In genomic region chr8:48456328-48457124, GRCm38 (mm10) we compare ENCODE assay signal across 10 mouse cellular contexts.
DNase-seq lines count a peak whose midpoint lies in the region; ATAC-seq and TF ChIP-seq lines count a peak whose summit lies in the region.
"Had no signal": no experiment of that assay in that cellular context is flagged by ENCODE, and none has a peak within 500 bp of the region (broad histone marks: within the 10 kb centered on the region; RNA-seq: fewer than 3 reads in every experiment).

No protein-coding gene starts in this region.

- DNase-seq in frontal cortex, adult 2 months (ENCODE audit: extremely low spot score in 1 of 2, low spot score in 1 of 2), result no peak
- DNase-seq in embryo, embryonic 9.5 days (ENCODE audit: extremely low spot score), result peak; percentile 34
- DNase-seq in hindbrain, embryonic 11.5 days (ENCODE audit: low spot score), result peak; percentile 36
- no peak for DNase-seq in testis, postnatal 14 days (ENCODE audit: low spot score)
- DNase-seq in adrenal gland, postnatal 4 days (ENCODE audit: low spot score in 2 of 2), result no peak
- DNase-seq in lung, postnatal 0 days (ENCODE audit: low spot score), result no peak
- DNase-seq: heart, postnatal 4 days; lung, postnatal 14 days had no signal

- H3K9me3 ChIP-seq in hindbrain, embryonic 11.5 days (ENCODE audit: control insufficient read depth, low read length), result no peaks in the 10 kb centered on the region
- H3K9me3 ChIP-seq in midbrain, embryonic 15.5 days, result no peaks in the 10 kb centered on the region
- no peaks in the 10 kb centered on the region for H3K9me3 ChIP-seq in lung, postnatal 0 days (ENCODE audit: low read length)

- peaks cover 10% of the 10 kb centered on the region for H3K4me1 ChIP-seq in hindbrain, embryonic 11.5 days (replicated peaks; ENCODE audit: control insufficient read depth, insufficient read depth, low read length)
- H3K4me1 ChIP-seq in midbrain, embryonic 15.5 days, result peaks cover 34% of the 10 kb centered on the region
- H3K4me1 ChIP-seq in lung, postnatal 0 days (ENCODE audit: insufficient read depth, low read depth, low read length), result no peaks in the 10 kb centered on the region

- H3K27me3 ChIP-seq in hindbrain, embryonic 11.5 days (ENCODE audit: control insufficient read depth, insufficient read depth, low read length), result no peaks in the 10 kb centered on the region
- no peaks in the 10 kb centered on the region for H3K27me3 ChIP-seq in midbrain, embryonic 15.5 days (replicated peaks)
- no peaks in the 10 kb centered on the region for H3K27me3 ChIP-seq in lung, postnatal 0 days (replicated peaks; ENCODE audit: insufficient read depth, low read length)

- no peaks in the 10 kb centered on the region for H3K36me3 ChIP-seq in hindbrain, embryonic 11.5 days (ENCODE audit: control insufficient read depth, insufficient read depth, low read length)
- no peaks in the 10 kb centered on the region for H3K36me3 ChIP-seq in midbrain, embryonic 15.5 days (replicated peaks)
- no peaks in the 10 kb centered on the region for H3K36me3 ChIP-seq in lung, postnatal 0 days (ENCODE audit: insufficient read depth, low read length)

- H3K9ac ChIP-seq in hindbrain, embryonic 11.5 days (ENCODE audit: low read depth, low read length), result no peak overlapping the region
- H3K9ac ChIP-seq in midbrain, embryonic 15.5 days, result no peak overlapping the region; the same call in 1 of the 2 replicates
- H3K9ac ChIP-seq in lung, postnatal 0 days (replicated peaks; ENCODE audit: low read depth), result no peak overlapping the region

- no peak overlapping the region for H3K27ac ChIP-seq in hindbrain, embryonic 11.5 days (ENCODE audit: low read depth, low read length)
- peak overlapping the region; percentile 35 for H3K27ac ChIP-seq in midbrain, embryonic 15.5 days
- H3K27ac ChIP-seq in lung, postnatal 0 days (ENCODE audit: low read length), result no peak overlapping the region

- TF ChIP-seq CTCF in lung, postnatal 0 days (IDR thresholded peaks at IDR 0.05), result no peak

- ATAC-seq in frontal cortex, adult (ENCODE audit: low TSS enrichment), result peak; percentile 32; the same call in 1 of the 2 replicates
- peak; percentile 53 for ATAC-seq in hindbrain, embryonic 11.5 days (ENCODE audit: low FRiP score)
- ATAC-seq in midbrain, embryonic 15.5 days (replicated peaks), result peak; percentile 51
- no peak for ATAC-seq in lung, postnatal 0 days

- H3K4me3 ChIP-seq in hindbrain, embryonic 11.5 days (ENCODE audit: low read depth, low read length), result no peak overlapping the region
- H3K4me3 ChIP-seq in midbrain, embryonic 15.5 days, result no peak overlapping the region
- H3K4me3 ChIP-seq in lung, postnatal 0 days (ENCODE audit: low read depth, low read length), result no peak overlapping the region

- H3K4me2 ChIP-seq in hindbrain, embryonic 11.5 days (replicated peaks; ENCODE audit: low read depth, low read length), result peak overlapping the region; percentile 17; the same call in 1 of the 2 replicates
- H3K4me2 ChIP-seq in midbrain, embryonic 15.5 days, result peak overlapping the region; percentile 36
- no peak overlapping the region for H3K4me2 ChIP-seq in lung, postnatal 0 days (replicated peaks; ENCODE audit: low read depth, low read length)

- TF ChIP-seq EP300 in lung, postnatal 0 days (IDR thresholded peaks at IDR 0.05), result no peak

- WGBS in hindbrain, embryonic 11.5 days, result 33% methylated on average over 22 of the region's 22 CpGs
- WGBS in midbrain, embryonic 15.5 days, result 15% methylated on average over 22 of the region's 22 CpGs
- 57% methylated on average over 22 of the region's 22 CpGs for WGBS in lung, postnatal 0 days

Comparison
In these comparisons a context has a peak if more than half of its experiments do, and no peak if none do; other contexts are left out.
1. DNase-seq: peak in embryo, embryonic 9.5 days (single experiment) and hindbrain, embryonic 11.5 days (single experiment); none in frontal cortex, adult 2 months (0 of 2), testis, postnatal 14 days (single experiment), adrenal gland, postnatal 4 days (0 of 2) and lung, postnatal 0 days (single experiment).